Mouse (Mus musculus) ES-Bruce4 (cell line): ENCODE results near the gene Bckdk. TPM values are rescaled to one million over a fixed set of nuclear protein-coding genes. Genes with fewer than 3 reads are reported as not detected.
"Not testable (repeated sequence)": the region's sequence is repeated elsewhere in the genome, so short reads cannot be mapped to it uniquely, and the experiment has no call there.

Experiments used
- H3K27ac ChIP-seq: 2 replicates; pipeline ENCODE4 v1.5.1; 2012; ENCODE audit warnings: low read length, inconsistent platforms; ENCODE audit not compliant: insufficient read depth
- H3K27me3 ChIP-seq: 2 replicates; pipeline ENCODE4 v1.6.1; 2012; ENCODE audit warnings: mild to moderate bottlenecking, low read length, inconsistent platforms; ENCODE audit not compliant: control insufficient read depth, poor library complexity, insufficient read depth, severe bottlenecking
- H3K36me3 ChIP-seq: 2 replicates; pipeline ENCODE4 v1.6.1; 2012; ENCODE audit warnings: inconsistent platforms, mild to moderate bottlenecking, low read length, moderate library complexity; ENCODE audit not compliant: control insufficient read depth, poor library complexity, insufficient read depth, severe bottlenecking
- H3K4me1 ChIP-seq: one replicate; pipeline ENCODE4 v1.8.1; 2011; ENCODE audit warnings: low read length; ENCODE audit not compliant: control insufficient read depth, insufficient read depth
- H3K4me3 ChIP-seq: 2 replicates; pipeline ENCODE4 v1.5.1; 2011; ENCODE audit warnings: low read depth, mild to moderate bottlenecking, low read length
- H3K9ac ChIP-seq: 2 replicates; pipeline ENCODE4 v1.6.1; 2012; ENCODE audit warnings: low read depth, mild to moderate bottlenecking, inconsistent platforms; ENCODE audit not compliant: poor library complexity, severe bottlenecking
- H3K9me3 ChIP-seq: replicated peaks from 2 replicates; pipeline ENCODE4 v1.6.1; 2012; ENCODE audit warnings: mild to moderate bottlenecking, low read length, inconsistent platforms; ENCODE audit not compliant: control insufficient read depth, poor library complexity, insufficient read depth, severe bottlenecking
- CTCF ChIP-seq: IDR thresholded peaks from one replicate; pipeline ENCODE4 v1.8.1; 2011; ENCODE audit warnings: low read depth, low read length
- EP300 ChIP-seq: IDR thresholded peaks from 2 replicates; pipeline ENCODE4 v1.6.1; 2011; ENCODE audit warnings: low read depth, low read length; ENCODE audit not compliant: insufficient read depth
- POLR2A ChIP-seq: IDR thresholded peaks from one replicate; pipeline ENCODE4 v1.8.1; 2011; ENCODE audit warnings: low read length; ENCODE audit not compliant: insufficient read depth
- polyA plus RNA-seq: library from polyadenylated mRNA; stranded (reverse); fragments of >200 nt; gene quantifications from 2 replicates; pipeline ENCODE4 v1.2.4, GENCODE M21; 2011; ENCODE audit warnings: low read depth; ENCODE audit not compliant: missing spikeins, insufficient read depth, insufficient read length

Bckdk gene
- polyA plus RNA-seq, 1 experiment = 77.3 TPM

GRCm38 (mm10) chr7:127935748-127936159 is 31.9 kb downstream of the Bckdk start:
- Histone ChIP-seq H3K4me3 (peak overlapping the region; percentile 81), H3K4me1 (peaks cover 2% of the 10 kb centered on the region)

GRCm38 (mm10) chr7:127936216-127936884 is 32.5 kb downstream of the Bckdk start:
- no peak for TF ChIP-seq EP300
- TF ChIP-seq CTCF = no peak
- no peak for TF ChIP-seq POLR2A
- Histone ChIP-seq H3K9me3 (no peaks in the 10 kb centered on the region), H3K4me3 (peak overlapping the region; percentile 81), H3K9ac (peak overlapping the region; percentile 85), H3K27me3 (no peaks in the 10 kb centered on the region), H3K4me1 (peaks cover 2% of the 10 kb centered on the region), H3K27ac (no peak overlapping the region), H3K36me3 (no peaks in the 10 kb centered on the region)

More at GRCm38 (mm10) chr7:127935748-127936159, 31.9 kb downstream of the Bckdk start:
- Histone ChIP-seq H3K27me3 (no peaks in the 10 kb centered on the region), H3K36me3 (no peaks in the 10 kb centered on the region), H3K9me3 (no peaks in the 10 kb centered on the region), H3K27ac (no peak overlapping the region), H3K9ac (peak overlapping the region; percentile 85)
- no peak for TF ChIP-seq EP300
- no peak for TF ChIP-seq POLR2A
- TF ChIP-seq CTCF = no peak

- H3K36me3 ChIP-seq, H3K4me1 ChIP-seq, H3K4me3 ChIP-seq, H3K27ac ChIP-seq, H3K27me3 ChIP-seq, H3K9me3 ChIP-seq, H3K9ac ChIP-seq: not testable (repeated sequence)
Observed at GRCm38 (mm10) chr7:127942097-127942496, 38.2 kb downstream of the Bckdk start.

DNA sequence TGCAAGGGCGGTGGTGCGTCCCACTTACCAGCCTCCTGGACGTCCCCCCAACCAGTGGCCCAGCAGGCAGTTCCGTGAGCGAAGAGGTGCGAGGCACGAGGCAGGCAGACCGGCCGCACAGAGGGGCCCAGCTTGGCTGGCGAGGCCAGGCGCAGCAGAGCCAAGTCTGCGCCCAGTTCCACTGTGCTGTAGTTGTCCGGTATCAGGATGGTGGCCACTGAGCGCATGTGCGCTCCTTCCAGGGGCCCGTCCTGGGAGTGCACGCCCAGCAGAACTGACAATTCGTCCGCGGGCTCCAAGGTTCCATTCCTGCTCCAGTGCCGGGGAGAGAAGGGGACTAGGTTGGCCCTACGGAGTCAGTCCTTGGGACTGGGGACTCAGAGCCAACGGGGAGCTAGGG is 40.7 kb downstream of the Bckdk start:
- H3K27ac ChIP-seq = no peak overlapping the region
- no peaks in the 10 kb centered on the region for H3K27me3 ChIP-seq
- TF ChIP-seq POLR2A (no peak), EP300 (no peak), CTCF (no peak)
- peak overlapping the region; percentile 24 for H3K9ac ChIP-seq
- no peaks in the 10 kb centered on the region for H3K36me3 ChIP-seq
- peak overlapping the region; percentile 35 for H3K4me3 ChIP-seq
- peaks cover 6% of the 10 kb centered on the region for H3K4me1 ChIP-seq
- H3K9me3 ChIP-seq = no peaks in the 10 kb centered on the region

GRCm38 (mm10) chr7:127946470-127947023 is 42.7 kb downstream of the Bckdk start, which contains the start of gene Prss36:
Gene Prss36, minus strand, starts transcription at chr7:127946725.
- Histone ChIP-seq H3K27me3 (no peaks in the 10 kb centered on the region), H3K4me3 (no peak within 1 kb of the TSS), H3K27ac (no peak within 1 kb of the TSS), H3K4me1 (peaks cover 6% of the 10 kb centered on the region), H3K36me3 (no peaks in the 10 kb centered on the region), H3K9me3 (no peaks in the 10 kb centered on the region), H3K9ac (no peak within 1 kb of the TSS)
- no peak for TF ChIP-seq CTCF
- TF ChIP-seq POLR2A = no peak
- TF ChIP-seq EP300 = no peak

DNA sequence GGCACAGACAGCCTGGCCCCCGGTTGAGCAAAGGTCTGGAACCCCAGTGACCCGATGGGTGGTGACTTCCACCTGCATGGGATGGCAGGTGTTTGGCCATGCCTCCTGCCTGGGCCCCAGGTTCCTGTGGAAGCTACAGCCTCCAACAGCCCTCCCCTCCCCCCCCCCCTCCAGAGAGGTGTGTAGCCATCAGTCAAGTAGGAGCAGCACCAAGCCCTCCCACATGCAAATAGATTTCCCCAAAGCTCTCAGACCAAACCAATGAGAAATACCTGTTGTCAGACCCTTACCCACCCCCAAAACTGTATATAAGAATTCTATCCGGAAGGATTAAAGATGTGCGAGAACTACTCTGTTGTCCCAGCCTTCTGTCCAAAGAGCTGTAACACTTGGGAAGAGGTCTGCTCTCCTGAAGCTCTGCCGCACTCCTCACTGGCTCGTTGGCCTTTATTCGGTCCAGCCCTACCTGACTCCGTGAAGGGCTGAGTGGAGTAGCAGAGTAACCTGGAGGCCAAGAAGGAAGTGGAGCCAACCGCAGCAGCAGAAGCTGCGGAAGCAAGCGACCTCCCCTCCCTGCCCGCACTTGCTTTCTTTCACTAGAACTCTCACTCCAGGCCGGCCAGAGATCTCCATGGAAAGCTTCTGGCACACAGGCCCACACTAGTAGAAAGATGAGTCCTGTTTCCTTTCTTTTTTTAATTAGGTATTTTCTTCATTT is 49.1 kb downstream of the Bckdk start:
- Histone ChIP-seq H3K36me3 (no peaks in the 10 kb centered on the region), H3K4me3 (peak overlapping the region; percentile 39), H3K27ac (peak overlapping the region; percentile 78), H3K27me3 (no peaks in the 10 kb centered on the region), H3K4me1 (no peaks in the 10 kb centered on the region), H3K9me3 (no peaks in the 10 kb centered on the region), H3K9ac (peak overlapping the region; percentile 42)
- TF ChIP-seq CTCF (no peak), POLR2A (no peak), EP300 (no peak)
